Mouse (Mus musculus): ENCODE data around the gene C1ql2. TPM values are rescaled to one million over a fixed set of nuclear protein-coding genes. Genes with fewer than 3 reads are reported as not detected.

The C1ql2 gene
- total RNA-seq, 2 experiments from 2014 or later: 0.24 TPM; not detected in 1

GRCm38 (mm10) chr1:120389734-120390133 is 49.4 kb downstream of the C1ql2 start:
- DNase-seq: no peak

- peak; percentile 88 for DNase-seq
These were observed 50.0 kb downstream of the C1ql2 start for GRCm38 (mm10) chr1:120390336-120390735.

Other genes with a start within 250 kb of the C1ql2 start
- gene Dbi, start 219.5 kb upstream of the C1ql2 start, total RNA-seq (2021): 1,000 to 10,000 TPM; 1,131 to 1,191 TPM
- 10 to 100 TPM in 1 of 2 experiments, 1 to 10 TPM in 1; 9.9 to 12.4 TPM for gene 3110009E18Rik, start 219.4 kb upstream of the C1ql2 start, total RNA-seq (2021)
- gene Steap3, start 67.9 kb upstream of the C1ql2 start, total RNA-seq (2021): 10 to 100 TPM; 27.8 to 36.7 TPM
- 1 to 10 TPM; 5.2 to 6.7 TPM for gene Marco, start 164.4 kb downstream of the C1ql2 start, total RNA-seq (2021)